Mouse (Mus musculus) embryonic facial prominence, embryonic 13.5 days (tissue): ENCODE measurements at regions not wholly inside any gene's neighbourhood (a gene's known extent, or its start where the extent isn't known, plus 50 kb on each side); places are given as distances from the start of the nearest gene placed in this dataset.

Experiments
- ATAC-seq: fragments of 200-750 bp; cut with Nextera tagmentation; 2 replicates; pipeline ENCODE4 v1.8.0; 2017; ENCODE audit warnings: low read depth; ENCODE audit not compliant: insufficient number of reproducible peaks, insufficient read depth, low FRiP score, low TSS enrichment
- H3K27ac ChIP-seq: fragments of 300-500 bp; sonication (generic); 2 replicates; pipeline ENCODE4 v1.5.1; 2015; ENCODE audit warnings: moderate library complexity, mild to moderate bottlenecking, inconsistent platforms
- H3K27me3 ChIP-seq: fragments of 300-500 bp; sonication (generic); 2 replicates; pipeline ENCODE4 v1.6.1; 2015; ENCODE audit warnings: mild to moderate bottlenecking, inconsistent platforms
- H3K36me3 ChIP-seq: fragments of 300-500 bp; sonication (generic); 2 replicates; pipeline ENCODE4 v1.6.1; 2015; ENCODE audit warnings: mild to moderate bottlenecking, inconsistent platforms
- H3K4me1 ChIP-seq: fragments of 300-500 bp; sonication (generic); 2 replicates; pipeline ENCODE4 v1.6.1; 2015; ENCODE audit warnings: inconsistent platforms
- H3K4me2 ChIP-seq: fragments of 300-500 bp; sonication (generic); 2 replicates; pipeline ENCODE4 v1.6.1; 2015; ENCODE audit warnings: moderate library complexity, mild to moderate bottlenecking, inconsistent platforms
- H3K4me3 ChIP-seq: fragments of 300-500 bp; sonication (generic); 2 replicates; pipeline ENCODE4 v1.5.1; 2015; ENCODE audit warnings: mild to moderate bottlenecking, inconsistent platforms
- H3K9ac ChIP-seq: fragments of 300-500 bp; sonication (generic); 2 replicates; pipeline ENCODE4 v1.6.1; 2015; ENCODE audit warnings: mild to moderate bottlenecking, inconsistent platforms
- H3K9me3 ChIP-seq: fragments of 300-500 bp; sonication (generic); 2 replicates; pipeline ENCODE4 v1.6.1; 2016; ENCODE audit warnings: inconsistent platforms
- WGBS: fragments of 180-500 bp; shearing (Covaris S2); methylation state at CpG from one replicate; pipeline ENCODE4 v1.1.7; 2015; ENCODE audit warnings: mixed read lengths; 5-methylcytosine and 5-hydroxymethylcytosine counted together

- Histone ChIP-seq H3K9me3 (no peaks in the 10 kb centered on the region), H3K27ac (no peak overlapping the region), H3K4me1 (no peaks in the 10 kb centered on the region), H3K27me3 (no peaks in the 10 kb centered on the region), H3K9ac (no peak overlapping the region), H3K36me3 (no peaks in the 10 kb centered on the region), H3K4me2 (no peak overlapping the region), H3K4me3 (no peak overlapping the region)
- ATAC-seq, result no peak
Measured at GRCm38 (mm10) chr9:34234734-34235133, 251.0 kb upstream of the Kirrel3 start.

- no peak overlapping the region for H3K4me2 ChIP-seq
- H3K36me3 ChIP-seq, result no peaks in the 10 kb centered on the region
- WGBS, result 71% methylated on average over 2 of the region's 2 CpGs
- no peaks in the 10 kb centered on the region for H3K9me3 ChIP-seq
- no peak overlapping the region for H3K4me3 ChIP-seq
- H3K27ac ChIP-seq, result no peak overlapping the region
- ATAC-seq, result no peak
- no peak overlapping the region for H3K9ac ChIP-seq
- no peaks in the 10 kb centered on the region for H3K27me3 ChIP-seq
- no peaks in the 10 kb centered on the region for H3K4me1 ChIP-seq
Measured at GRCm38 (mm10) chr9:34239531-34239930, 246.2 kb upstream of the Kirrel3 start.

- H3K27ac ChIP-seq, result no peak overlapping the region
- H3K9ac ChIP-seq, result no peak overlapping the region
- 84% methylated on average over 2 of the region's 2 CpGs for WGBS
- H3K27me3 ChIP-seq, result no peaks in the 10 kb centered on the region
- H3K4me1 ChIP-seq, result no peaks in the 10 kb centered on the region
- no peaks in the 10 kb centered on the region for H3K36me3 ChIP-seq
- no peak for ATAC-seq
- no peak overlapping the region for H3K4me2 ChIP-seq
- no peaks in the 10 kb centered on the region for H3K9me3 ChIP-seq
- no peak overlapping the region for H3K4me3 ChIP-seq
Measured at GRCm38 (mm10) chr9:34243674-34244073, 242.0 kb upstream of the Kirrel3 start.

DNA sequence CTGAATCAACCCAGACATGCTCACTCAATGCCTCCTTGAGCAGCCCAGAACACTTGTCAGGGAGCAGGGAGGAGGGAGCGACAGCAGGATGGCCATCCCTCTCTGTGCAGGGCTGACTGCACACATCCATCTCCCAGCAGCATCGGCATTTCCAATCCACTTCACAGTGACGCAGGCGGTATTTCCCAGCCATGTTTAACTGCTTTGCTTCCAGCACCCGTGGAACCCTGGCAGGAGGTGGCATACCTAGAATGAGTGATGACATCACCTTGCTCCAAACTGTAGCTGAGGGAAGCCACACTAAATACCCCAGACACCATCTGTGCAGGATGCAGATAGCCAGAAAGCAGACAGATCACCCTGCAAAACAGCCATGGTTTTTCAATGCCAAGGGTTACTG is 241.1 kb upstream of the Kirrel3 start:
- no peak for ATAC-seq
- WGBS, result 88% methylated on average over 5 of the region's 5 CpGs

DNA sequence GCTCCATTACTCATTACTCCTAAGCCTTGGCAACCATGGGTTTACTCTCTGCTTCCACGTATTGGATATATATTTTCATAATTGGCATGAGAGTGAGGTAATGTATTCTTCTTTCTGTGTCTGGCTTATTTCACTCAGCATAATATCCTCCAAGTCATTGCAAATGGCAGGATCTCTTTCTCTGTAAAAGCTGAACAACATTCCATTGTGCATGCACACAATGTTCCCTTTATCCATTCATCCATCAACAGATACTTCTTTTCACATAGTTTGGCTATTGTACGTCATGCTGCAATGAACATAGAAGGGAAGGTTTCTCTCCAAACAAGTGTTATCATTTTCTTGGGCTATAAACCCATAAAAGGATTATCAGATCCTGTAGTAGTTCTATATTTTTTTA is 232.9 kb upstream of the Kirrel3 start:
- WGBS, result 56% methylated on average over 2 of the region's 2 CpGs
- Histone ChIP-seq H3K4me1 (no peaks in the 10 kb centered on the region), H3K9ac (no peak overlapping the region), H3K27ac (no peak overlapping the region), H3K27me3 (no peaks in the 10 kb centered on the region), H3K9me3 (no peaks in the 10 kb centered on the region), H3K4me2 (no peak overlapping the region), H3K4me3 (no peak overlapping the region), H3K36me3 (no peaks in the 10 kb centered on the region)
- ATAC-seq, result no peak

More for the DNA sequence above, 241.1 kb upstream of the Kirrel3 start:
- no peaks in the 10 kb centered on the region for H3K9me3 ChIP-seq
- H3K36me3 ChIP-seq, result no peaks in the 10 kb centered on the region
- no peaks in the 10 kb centered on the region for H3K4me1 ChIP-seq
- H3K27ac ChIP-seq, result no peak overlapping the region
- H3K4me3 ChIP-seq, result no peak overlapping the region
- no peak overlapping the region for H3K4me2 ChIP-seq
- H3K27me3 ChIP-seq, result no peaks in the 10 kb centered on the region
- H3K9ac ChIP-seq, result no peak overlapping the region

DNA sequence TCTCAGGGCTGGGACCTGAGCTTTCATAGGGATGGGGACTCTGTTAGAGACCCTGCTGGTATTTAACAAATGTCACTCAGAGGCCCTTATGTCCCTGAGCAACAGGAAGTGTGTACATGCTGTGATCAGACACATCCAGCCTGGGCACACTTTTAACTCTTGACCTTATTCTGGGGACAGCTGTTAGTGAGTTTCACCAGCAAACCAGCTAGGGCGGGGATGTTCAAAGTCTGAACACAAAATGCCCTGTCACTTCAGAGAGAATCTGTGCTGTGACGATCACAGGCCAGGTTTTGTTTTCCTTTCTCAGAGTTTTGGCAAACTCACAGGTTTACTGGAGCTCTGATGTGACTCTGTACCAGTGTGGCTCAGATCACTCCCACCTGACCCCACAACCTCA is 227.2 kb upstream of the Kirrel3 start:
- Histone ChIP-seq H3K4me3 (no peak overlapping the region), H3K36me3 (no peaks in the 10 kb centered on the region), H3K27me3 (no peaks in the 10 kb centered on the region), H3K4me1 (no peaks in the 10 kb centered on the region), H3K27ac (no peak overlapping the region), H3K4me2 (no peak overlapping the region), H3K9ac (no peak overlapping the region), H3K9me3 (no peaks in the 10 kb centered on the region)
- ATAC-seq, result no peak
- 44% methylated on average over 2 of the region's 2 CpGs for WGBS

DNA sequence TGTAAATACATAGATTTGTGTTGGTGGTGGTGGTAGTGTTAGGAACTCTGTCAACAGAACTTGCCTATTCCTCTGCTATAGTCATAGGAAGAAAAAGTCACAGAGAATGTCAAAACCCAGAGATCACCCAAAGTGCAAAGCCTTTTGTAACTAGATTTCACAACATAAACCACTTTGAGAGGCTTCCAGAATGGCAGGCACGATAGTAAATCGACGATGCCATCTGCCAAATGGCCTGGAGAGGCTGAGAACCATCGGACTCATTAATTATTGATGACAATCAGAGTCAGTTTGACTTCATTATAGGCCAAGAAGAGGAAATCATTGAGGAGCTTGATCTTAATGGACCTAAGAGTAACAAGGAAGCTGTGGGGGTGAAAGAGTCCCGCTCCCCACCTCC is 207.6 kb upstream of the Kirrel3 start:
- 90% methylated on average over 5 of the region's 5 CpGs for WGBS

DNA sequence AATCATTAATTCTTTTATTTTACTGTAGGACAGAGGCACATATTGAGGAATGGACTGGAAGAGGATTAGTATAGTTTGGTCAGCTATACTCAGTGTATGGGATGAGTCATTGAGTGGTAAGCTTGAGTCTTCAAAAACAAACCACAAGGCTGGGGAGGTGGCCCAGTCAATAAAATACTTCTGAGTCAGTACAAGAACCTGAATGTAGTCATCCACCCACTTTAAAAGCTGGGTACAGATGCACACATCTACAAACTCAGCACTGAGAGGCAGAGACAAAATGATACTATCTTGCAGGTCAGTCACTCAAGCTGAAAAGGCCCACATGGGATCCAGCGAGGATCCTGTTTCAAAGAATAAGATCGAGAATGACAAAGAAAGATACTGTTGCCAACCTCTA is 206.3 kb upstream of the Kirrel3 start:
- no peak overlapping the region for H3K9ac ChIP-seq
- no peak overlapping the region for H3K27ac ChIP-seq
- WGBS, result 66% methylated on average over 2 of the region's 2 CpGs
- H3K36me3 ChIP-seq, result no peaks in the 10 kb centered on the region
- H3K4me2 ChIP-seq, result no peak overlapping the region
- no peaks in the 10 kb centered on the region for H3K9me3 ChIP-seq
- no peak for ATAC-seq
- no peak overlapping the region for H3K4me3 ChIP-seq
- H3K27me3 ChIP-seq, result no peaks in the 10 kb centered on the region
- H3K4me1 ChIP-seq, result peaks cover 7% of the 10 kb centered on the region; the same call in 1 of the 2 replicates

More for the DNA sequence above, 207.6 kb upstream of the Kirrel3 start:
- no peak overlapping the region for H3K27ac ChIP-seq
- H3K4me2 ChIP-seq, result no peak overlapping the region
- peaks cover 7% of the 10 kb centered on the region; the same call in 1 of the 2 replicates for H3K4me1 ChIP-seq
- no peaks in the 10 kb centered on the region for H3K36me3 ChIP-seq
- ATAC-seq, result no peak
- H3K4me3 ChIP-seq, result no peak overlapping the region
- H3K9ac ChIP-seq, result no peak overlapping the region
- no peaks in the 10 kb centered on the region for H3K9me3 ChIP-seq
- no peaks in the 10 kb centered on the region for H3K27me3 ChIP-seq

- Histone ChIP-seq H3K9me3 (no peaks in the 10 kb centered on the region), H3K27ac (no peak overlapping the region), H3K4me3 (no peak overlapping the region), H3K36me3 (no peaks in the 10 kb centered on the region), H3K9ac (no peak overlapping the region), H3K4me2 (no peak overlapping the region), H3K4me1 (peaks cover 7% of the 10 kb centered on the region; the same call in 1 of the 2 replicates), H3K27me3 (no peaks in the 10 kb centered on the region)
- ATAC-seq, result no peak
- WGBS, result 39% methylated on average over 2 of the region's 2 CpGs
Measured at GRCm38 (mm10) chr9:34279906-34280305, 205.8 kb upstream of the Kirrel3 start.

DNA sequence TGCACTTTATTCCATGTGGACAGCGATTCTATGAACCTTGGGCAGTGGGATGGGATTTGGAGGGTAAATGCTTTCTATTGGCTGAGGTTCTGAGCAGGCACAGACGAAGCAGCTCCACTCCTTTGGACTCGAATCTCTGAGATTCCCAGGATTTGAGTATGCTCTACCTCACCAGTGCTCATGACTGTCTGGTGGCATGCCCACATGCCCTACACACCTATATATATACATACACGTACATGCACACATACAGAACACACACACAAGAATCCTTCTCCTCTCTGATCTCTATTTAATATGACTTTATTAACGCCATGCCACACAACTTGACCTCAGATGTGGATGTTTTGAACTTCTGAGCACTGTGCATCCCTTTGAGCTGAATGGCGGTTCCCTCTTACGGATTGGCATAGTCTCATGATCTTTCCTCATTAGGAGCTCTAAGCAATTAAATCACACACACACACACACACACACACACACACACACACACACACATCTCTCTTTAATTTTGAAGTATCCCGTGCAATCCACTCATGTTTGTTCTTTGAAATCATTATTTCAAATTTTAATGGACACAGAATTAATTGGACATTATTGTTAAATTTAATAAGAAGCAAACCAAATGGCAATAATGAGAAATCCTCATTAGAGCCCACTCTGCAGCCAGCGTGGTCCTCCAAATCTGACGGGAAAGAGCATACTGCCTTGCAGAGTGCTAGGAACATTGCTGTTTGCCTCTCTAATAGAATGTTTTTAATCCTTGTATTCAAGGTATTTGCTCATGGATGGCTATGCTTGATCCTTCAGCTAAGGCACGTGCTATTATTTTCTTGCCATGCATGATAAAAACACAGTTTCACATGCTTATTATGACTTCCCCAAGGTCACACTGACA is 205.1 kb upstream of the Kirrel3 start:
- no peak overlapping the region for H3K4me3 ChIP-seq
- no peak overlapping the region for H3K9ac ChIP-seq
- 77% methylated on average over 11 of the region's 11 CpGs for whole genome bisulfite sequencing
- H3K36me3 ChIP-seq, result no peaks in the 10 kb centered on the region
- H3K4me2 ChIP-seq, result no peak overlapping the region
- no peaks in the 10 kb centered on the region for H3K9me3 ChIP-seq
- H3K4me1 ChIP-seq, result peaks cover 7% of the 10 kb centered on the region; the same call in 1 of the 2 replicates
- ATAC-seq, result no peak
- H3K27me3 ChIP-seq, result no peaks in the 10 kb centered on the region
- H3K27ac ChIP-seq, result no peak overlapping the region

DNA sequence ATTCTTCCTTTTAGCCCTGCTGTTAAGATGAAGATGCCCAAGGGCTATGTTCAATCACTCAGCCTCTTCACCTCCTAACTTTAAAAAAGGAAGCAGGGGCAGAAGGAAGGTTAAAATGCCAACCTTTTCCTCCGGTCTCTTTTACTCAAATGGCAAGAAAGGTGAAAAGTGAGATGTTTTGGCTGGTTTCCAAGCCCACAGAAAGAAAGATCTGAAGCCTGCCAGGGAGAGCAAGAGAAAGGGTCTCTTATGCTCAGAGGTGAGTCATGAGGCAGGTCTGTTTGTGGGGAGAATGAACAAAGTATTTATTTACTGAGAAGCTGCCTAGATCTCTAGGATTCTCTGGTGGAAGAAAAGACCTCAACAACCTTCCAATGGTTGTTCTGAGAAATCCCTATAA is 162.1 kb upstream of the Kirrel3 start:
- Histone ChIP-seq H3K27me3 (no peaks in the 10 kb centered on the region), H3K36me3 (no peaks in the 10 kb centered on the region), H3K9me3 (no peaks in the 10 kb centered on the region), H3K4me2 (no peak overlapping the region), H3K4me1 (no peaks in the 10 kb centered on the region), H3K4me3 (no peak overlapping the region), H3K27ac (no peak overlapping the region), H3K9ac (no peak overlapping the region)
- ATAC-seq, result no peak
- 11% methylated on average over 1 of the region's 1 CpGs for WGBS

- H3K9ac ChIP-seq, result no peak overlapping the region
- 80% methylated on average over 1 of the region's 1 CpGs for WGBS
- no peak overlapping the region for H3K4me3 ChIP-seq
- H3K36me3 ChIP-seq, result no peaks in the 10 kb centered on the region
- no peak overlapping the region for H3K27ac ChIP-seq
- H3K27me3 ChIP-seq, result no peaks in the 10 kb centered on the region
- no peaks in the 10 kb centered on the region for H3K9me3 ChIP-seq
- no peaks in the 10 kb centered on the region for H3K4me1 ChIP-seq
- no peak overlapping the region for H3K4me2 ChIP-seq
- no peak for ATAC-seq
Measured at GRCm38 (mm10) chr9:34328723-34329122, 157.0 kb upstream of the Kirrel3 start.
